Comparison of ENCODE assay signal across 13 mouse cellular contexts in genomic region chr5:15697719-15698118, GRCm38 (mm10). TPM values are rescaled to one million over a fixed set of nuclear protein-coding genes. Genes with fewer than 3 reads are reported as not detected.
"Had no signal": no experiment of that assay in that cellular context is flagged by ENCODE, and none has a peak within 500 bp of the region (broad histone marks: within the 10 kb centered on the region; RNA-seq: fewer than 3 reads in every experiment).

No protein-coding gene starts in this region.

RNA-seq across cellular contexts. Expression of gene Speer4c, which starts 16.4 kb away (rescaled TPM):
- polyA plus RNA-seq: liver, embryonic 14.5 days; liver, embryonic 16.5 days; lung, embryonic 14.5 days; lung, embryonic 16.5 days; macrophage; midbrain, embryonic 12.5 days; midbrain, embryonic 15.5 days; neural tube, embryonic 12.5 days; neural tube, embryonic 14.5 days; spleen, adult 2 months; stomach, embryonic 15.5 days had no signal

RNA-seq across cellular contexts. Expression of gene 4930572O03Rik, which starts 40.9 kb away (rescaled TPM):
- polyA plus RNA-seq: liver, embryonic 14.5 days; liver, embryonic 16.5 days; lung, embryonic 14.5 days; lung, embryonic 16.5 days; macrophage; midbrain, embryonic 12.5 days; midbrain, embryonic 15.5 days; midbrain, postnatal 0 days; neural tube, embryonic 12.5 days; neural tube, embryonic 14.5 days; spleen, adult 2 months; stomach, embryonic 15.5 days; thymus, postnatal 0 days had no signal
